Mouse (Mus musculus) heart, adult 2 months (tissue): ENCODE measurements around the gene Rras2.

Source experiments
- CTCF ChIP-seq: fragments of 200-600 bp; IDR thresholded peaks from 2 replicates; pipeline ENCODE4 v1.8.1; 2022; ENCODE audit warnings: antibody characterized with exemption, mild to moderate bottlenecking, moderate library complexity
- EP300 ChIP-seq: fragments of 200-500 bp; IDR thresholded peaks from 2 replicates; pipeline ENCODE4 v1.6.1; 2011; ENCODE audit warnings: low read depth, low read length, control low read depth; ENCODE audit not compliant: insufficient read depth
- POLR2A ChIP-seq: fragments of 200-500 bp; IDR thresholded peaks from 2 replicates; pipeline ENCODE4 v1.6.1; 2011; ENCODE audit warnings: mild to moderate bottlenecking, low read depth, low read length, control low read depth; ENCODE audit not compliant: insufficient read depth

- TF ChIP-seq CTCF, result no peak
- TF ChIP-seq POLR2A, result no peak
- no peak for TF ChIP-seq EP300
Observed at GRCm38 (mm10) chr7:114149564-114149963, 32.0 kb upstream of the Rras2 start.
